Mouse (Mus musculus) right cerebral cortex, adult 2 months (tissue): ENCODE data around the gene Dad1.

Experiments used
- DNase-seq, 2 experiments: peaks; one replicate each; pipeline ENCODE4 v3.0.0; 2021 to 2022; ENCODE audit warnings: low spot score in 2 of 2

Dad1 gene

DNA sequence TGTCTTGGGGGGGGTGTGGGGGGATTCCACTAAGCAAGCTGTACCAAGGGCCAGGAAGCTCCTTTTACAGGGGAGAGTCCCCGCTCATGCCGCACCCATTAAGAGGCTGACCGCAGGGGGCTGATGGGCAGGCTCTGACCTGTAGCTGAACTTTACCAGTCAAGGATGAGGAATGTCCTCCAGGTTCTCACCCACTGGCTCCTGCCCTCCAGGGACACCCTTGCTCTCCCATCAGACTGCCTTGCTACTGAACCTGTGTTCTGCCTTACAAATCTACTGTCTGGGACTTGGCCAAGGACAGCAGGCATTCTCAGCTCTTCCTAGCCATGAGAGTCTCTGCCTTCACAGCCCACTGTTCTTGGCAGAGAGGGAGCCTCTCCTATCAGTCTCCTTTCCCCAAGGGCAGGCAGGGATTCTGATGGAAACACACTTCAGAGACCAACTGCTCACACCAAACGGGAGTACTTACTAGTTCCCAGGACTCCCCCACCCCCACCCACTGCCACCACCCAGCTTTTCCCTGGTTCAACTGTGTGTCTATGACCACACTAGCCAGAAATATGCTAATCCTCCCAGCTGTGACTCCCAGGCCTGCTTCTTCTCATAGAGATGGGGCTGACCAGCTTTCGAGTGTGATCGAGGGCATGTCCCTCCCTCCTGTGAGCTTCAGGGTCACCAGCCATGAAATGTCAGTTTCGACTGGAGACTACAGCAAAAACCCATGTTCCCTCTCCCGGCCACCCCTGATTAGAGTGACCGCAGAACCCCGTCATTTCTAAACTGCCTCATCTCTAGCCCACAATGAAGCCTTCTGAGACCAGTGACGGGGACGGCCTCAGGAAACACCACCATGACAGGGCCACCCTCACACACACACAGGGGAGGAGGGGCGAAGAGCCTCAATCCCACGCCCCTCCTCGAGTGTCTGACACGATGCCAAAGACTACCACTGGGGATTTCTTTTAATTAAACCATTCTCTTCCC lies 29.1 kb downstream of the Dad1 start:
- no peak for DNase-seq

DNA sequence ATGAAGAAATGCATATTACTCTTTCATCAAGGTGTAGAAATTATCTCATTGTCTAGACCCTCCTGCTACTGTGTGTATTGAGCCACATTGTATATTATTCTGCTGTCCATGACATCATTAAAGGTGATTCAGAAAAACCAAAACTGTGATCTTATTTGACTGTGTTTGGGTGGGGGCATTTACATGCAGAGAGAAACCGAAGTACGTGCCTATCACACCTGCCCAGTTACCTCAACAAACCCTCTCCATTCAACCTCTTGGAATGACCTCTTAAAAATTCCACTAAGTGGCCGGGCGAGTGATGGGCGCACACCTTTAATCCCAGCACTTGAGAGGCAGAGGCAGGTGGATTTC lies 29.9 kb downstream of the Dad1 start:
- DNase-seq: no peak

DNA sequence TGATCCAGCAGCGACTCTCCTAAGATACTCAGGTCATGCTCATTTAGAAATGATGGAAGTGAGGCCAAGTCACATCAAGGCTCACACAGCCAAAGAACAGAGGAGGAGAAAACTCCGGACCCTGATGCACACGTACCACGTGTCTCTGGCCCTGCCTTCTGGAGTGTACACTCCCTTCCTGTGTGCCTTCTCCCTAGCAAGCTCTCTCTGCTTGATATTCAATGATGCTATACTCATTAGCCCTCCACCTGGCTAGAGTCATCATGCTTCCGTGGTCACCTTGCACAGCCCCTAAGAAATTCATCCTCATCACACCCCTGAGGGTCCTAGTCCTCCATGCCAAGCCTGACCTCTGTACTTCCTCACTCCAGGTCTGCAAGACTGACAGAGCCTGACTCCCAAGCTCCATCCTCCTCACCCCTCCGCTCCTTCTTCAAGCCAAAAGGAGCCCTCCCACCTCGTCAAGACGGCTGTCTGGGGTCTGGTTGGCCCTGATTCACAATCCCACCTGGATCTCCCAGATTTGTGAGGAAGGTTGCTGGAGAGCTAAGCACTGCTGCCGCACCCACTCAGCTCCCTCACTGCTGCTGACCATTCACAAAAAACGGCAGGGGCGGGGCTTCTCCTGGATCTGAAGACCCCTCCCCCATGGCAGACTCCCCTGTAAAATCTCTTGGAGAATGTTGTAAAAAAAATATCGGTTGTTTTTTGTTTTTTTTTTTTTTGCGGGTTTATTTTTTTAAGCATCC lies 30.4 kb downstream of the Dad1 start:
- DNase-seq: no peak

DNA sequence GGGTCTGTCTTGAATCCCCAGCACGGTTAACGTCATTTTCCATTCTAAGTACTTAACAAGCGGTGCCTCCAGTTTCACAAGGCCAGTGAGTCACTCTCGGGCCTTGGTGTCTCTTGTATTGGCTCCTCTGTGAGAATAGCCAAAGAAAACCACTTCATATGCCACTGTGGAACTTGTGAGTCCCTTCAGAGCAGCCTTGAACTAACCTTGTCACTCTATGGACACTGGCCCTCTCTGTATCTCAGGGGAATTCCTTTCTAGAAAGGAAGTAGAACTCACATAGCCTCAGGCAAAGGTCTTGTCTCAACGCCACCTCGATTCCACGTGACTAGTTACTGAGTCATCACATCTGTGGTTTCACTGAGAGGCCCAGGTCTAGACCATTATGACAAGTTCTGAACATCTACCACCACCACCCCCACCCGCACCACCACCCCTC lies 31.6 kb downstream of the Dad1 start:
- DNase-seq: no peak

DNA sequence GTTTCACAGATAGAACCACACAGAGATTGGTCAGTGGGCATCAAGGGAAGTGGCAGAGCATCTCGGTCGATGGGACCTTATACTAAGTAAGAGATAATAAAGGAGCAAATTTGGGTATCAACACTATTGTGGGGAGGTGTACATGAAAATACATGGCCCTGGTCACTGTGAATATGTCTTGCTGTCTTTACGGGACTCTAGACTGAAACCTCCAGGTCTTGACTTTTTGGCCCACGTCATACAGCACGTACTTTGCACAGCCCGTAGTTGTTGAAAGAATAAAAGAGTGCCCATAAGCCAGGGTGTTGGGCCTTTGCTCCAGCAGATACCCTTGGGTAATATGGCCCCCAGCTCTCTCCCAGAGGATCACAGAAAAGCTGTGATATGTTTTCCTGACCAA lies 32.3 kb downstream of the Dad1 start:
- DNase-seq: no peak

DNA sequence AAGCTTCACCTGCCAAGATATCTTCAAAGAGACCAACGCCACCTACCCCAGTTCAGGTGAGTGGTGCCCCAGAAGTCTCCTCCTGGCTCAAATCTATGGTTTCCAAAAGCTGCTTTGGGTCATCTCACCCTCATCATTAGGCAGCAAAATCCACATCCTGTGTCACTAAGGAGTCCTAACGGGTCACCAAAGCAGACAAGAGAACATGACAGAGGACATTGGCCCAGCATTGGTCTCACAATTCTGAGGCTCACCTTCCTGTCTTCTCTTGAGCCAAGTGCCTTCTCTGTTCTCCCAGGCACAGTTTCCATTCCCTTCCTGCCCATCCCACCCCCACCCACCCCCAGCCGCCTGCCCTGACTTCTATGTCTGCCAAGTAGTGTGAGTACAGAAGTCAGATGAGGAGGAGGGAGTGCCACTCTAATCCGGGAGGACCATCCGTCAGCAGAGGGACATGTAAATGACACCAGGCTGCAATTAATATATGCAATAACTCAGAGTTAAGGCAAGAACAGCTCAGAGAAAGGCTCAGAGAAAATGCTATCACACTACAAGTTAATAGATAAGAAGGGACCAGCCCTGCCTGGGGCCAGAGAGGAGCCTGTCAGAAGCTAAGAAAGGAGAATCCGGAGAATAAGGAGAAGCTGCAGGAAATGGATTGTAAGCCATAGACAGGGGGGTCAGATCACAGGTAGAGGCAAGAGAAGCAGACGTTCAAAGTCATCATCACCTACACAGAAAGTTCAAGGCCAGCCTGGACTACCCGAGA lies 33.0 kb downstream of the Dad1 start:
- DNase-seq: no peak

DNA sequence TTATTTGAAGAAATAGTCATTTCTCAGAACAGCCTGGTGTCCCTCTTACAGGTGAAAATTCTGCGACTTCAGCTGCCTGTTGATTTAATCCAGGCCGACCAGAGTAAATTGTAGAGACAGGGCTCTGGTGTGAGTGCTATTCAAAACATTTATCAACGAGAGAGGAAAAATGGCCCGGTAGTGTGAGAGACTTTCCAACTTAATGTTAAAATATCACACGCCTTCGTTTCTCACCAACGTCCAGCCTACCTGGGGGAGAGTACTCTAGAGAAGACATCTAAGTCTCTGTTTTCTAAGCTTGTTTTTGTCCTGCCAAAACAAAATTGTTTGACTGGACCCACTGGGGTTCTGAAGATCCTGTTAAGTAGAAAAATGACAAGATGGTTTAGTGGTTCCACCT lies 34.1 kb downstream of the Dad1 start:
- DNase-seq: no peak

DNA sequence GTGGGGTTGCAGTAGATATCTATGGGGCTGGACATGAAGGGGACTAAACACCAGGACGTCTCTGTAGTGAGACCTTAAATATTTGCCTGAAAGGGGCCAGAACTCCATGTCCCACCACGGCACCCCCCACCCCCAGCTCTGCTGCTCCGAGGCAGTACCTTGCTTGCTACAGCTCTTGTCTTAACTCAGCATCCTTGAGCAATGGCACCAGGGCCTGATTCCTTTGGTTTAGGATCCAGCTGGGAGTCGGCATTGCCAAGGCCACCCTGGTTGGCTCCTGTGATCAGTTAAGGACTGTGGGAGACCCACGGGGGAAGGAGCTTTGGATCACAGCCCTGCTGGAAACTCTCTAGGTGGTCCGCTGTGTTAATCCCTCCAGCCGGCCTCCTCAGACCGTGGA lies 34.6 kb downstream of the Dad1 start:
- no peak for DNase-seq

DNA sequence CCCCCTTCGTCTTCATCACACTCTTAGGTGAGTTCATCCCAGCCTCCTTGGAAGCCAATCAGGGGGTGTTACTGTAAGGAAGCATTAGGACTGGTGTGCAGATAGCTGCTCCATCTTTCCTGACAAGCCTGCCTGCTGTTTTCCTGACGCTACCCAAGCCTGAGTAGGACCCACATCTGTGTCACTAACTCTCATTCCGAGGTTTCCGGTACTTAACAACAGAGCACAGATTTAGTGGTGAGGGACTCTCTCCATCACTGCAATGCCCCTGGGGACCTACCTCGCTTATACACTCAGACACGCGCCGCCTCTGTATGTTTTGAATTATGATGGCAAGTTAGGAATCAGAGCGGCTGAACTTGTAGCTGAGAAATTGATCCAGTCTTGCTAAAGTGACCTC lies 35.2 kb downstream of the Dad1 start:
- DNase-seq: no peak

DNA sequence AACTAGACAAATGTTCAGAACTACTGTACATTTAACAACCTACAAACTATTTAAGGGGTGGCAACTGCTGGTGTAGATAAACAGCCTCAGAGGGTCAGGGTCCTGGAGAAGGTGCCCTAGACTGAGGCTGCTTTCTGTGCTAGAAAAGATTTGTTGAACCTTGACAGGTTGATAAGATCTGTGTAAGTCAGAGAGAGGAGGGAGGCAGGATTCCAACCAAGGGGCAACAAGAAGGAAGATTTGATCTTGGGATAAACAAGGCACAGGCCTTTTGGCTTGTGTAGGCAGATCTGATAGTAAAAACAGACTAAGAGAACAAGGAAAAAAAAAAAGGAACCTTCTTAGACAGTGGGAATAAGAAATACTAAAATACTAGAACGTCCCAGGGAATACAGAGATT lies 35.7 kb downstream of the Dad1 start:
- DNase-seq: no peak

DNA sequence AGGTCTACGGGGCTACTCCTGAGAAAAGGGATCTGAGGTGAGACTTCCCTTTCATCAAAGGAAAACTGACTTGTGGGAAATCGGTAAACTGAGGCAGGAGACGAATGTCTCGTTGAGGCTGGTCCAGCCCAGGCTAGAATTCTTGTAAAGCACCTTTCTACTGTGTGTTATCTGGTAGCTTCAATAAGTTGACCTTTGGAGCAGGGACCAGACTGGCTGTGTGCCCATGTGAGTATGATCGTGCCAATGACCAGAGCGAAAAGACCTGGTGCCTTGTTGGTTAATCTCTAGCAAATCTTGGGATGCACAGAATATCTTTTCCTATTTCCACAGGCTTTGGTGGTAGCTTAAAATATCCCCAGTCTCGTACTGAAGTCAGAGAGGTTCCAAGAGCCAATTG lies 37.8 kb downstream of the Dad1 start:
- DNase-seq: no peak

DNA sequence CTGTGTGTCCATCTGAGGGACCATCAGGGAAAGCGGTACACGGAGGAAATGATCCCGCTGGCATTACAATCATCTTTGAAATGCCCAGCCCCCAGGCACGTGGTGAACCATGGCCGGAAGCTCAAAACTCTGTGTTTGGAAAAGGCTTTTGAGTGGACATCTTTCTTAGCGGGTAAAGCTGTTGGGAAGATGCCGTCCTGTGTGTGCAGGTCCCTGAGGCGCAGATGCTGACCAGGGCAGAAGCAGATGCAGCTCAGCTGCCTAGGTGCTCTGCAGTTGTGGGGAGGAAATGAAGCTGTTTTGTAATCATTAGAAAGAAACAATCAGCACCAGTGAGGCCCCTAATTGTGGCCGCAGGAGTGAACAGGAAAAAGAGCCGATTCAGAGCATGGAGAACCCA lies 39.0 kb downstream of the Dad1 start:
- DNase-seq: no peak

DNA sequence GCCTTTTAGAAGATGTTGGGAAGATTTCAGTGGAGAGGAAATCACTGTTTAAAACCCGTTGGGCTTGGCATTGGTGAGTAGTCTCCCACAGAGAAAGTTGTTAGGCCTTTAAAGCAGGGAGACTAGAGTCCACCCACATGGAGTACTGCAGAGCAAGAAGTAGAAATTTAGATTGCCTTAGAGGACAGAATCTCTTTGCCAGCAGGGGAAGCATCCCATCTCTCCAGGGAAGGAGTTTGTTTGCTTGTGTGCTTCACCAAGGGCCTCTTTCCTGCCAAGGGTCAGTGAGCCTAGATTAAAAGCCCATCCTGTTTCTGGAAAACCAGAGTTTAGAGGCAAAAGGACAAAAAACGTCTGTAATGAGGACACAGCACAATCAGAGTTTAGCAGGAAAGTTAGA lies 39.4 kb downstream of the Dad1 start:
- DNase-seq: no peak

DNA sequence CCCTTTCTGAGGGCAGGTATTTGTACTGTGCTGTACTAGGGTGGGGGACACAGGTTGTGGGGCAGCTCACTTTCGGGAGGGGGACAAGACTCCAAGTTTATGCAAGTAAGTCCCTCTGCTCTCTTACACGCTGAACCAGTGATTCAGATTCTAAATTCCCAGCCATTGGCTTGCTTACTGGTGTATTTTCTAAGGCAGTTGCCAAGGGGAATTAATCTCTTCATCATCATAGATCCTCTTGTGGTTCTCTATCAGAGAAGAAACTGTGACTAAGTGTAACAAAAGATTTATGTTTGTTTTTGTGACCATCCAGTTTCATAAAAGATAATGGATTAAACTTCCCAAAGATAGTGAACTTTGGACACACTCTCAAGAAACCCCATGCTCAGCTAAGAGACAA lies 40.2 kb downstream of the Dad1 start:
- DNase-seq: no peak

DNA sequence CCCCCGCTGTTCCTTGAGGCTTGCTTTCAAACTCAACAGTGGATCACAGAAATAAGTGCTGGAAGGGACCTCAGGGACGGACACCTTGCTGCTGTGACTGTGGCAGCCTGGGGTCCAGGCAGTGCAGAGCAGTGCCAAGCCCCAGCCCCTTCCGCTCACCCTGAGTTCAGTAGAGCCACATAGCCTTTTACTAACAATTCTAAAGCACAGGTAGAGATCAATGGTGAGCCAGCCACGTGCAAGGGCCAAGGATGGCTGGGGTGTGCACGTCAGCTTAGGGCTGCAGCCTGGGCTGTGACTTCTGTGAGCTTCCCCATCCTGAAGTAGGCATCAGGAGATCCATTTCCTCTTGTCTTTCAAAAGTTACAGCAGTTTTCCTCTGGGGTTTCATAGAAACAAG lies 42.1 kb downstream of the Dad1 start:
- DNase-seq: no peak

DNA sequence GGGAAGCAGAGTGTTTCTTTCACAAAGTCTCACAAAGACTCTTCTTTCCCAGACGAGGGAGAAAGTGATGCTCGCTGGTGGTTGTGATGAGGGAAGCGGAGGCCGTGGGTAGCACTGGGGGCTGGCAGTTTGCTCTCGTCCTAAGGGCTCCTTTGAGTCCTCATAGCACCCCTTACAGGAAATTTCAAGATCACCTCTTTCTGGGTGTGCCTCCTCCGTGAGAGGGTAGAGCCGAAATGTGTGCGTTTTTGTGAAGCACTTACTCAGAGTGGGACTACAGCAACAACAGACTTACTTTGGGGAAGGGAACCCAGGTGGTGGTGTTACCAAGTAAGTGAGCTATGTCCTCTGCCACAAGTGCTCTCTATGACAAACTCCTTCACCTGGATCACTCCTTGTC lies 42.7 kb downstream of the Dad1 start:
- DNase-seq: no peak

DNA sequence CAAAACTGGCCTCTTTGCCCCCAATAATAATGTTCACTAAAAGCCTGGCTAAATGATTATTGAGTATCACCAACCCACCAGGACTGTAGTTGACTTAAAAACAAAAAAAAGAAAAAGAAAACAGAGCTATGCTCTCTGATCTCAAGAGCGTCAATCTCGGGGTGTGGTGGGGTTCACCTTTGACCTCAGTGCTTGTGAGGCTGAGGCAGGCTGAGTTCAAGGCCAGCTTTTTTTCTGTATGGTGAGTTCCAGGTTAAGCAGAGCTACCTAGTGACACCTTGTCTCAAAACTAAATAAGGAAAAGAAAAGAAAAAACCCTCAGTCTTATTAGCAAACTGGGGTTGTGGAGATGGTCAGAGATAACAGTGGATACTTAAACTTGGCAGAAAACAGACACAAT lies 43.5 kb downstream of the Dad1 start:
- no peak for DNase-seq

DNA sequence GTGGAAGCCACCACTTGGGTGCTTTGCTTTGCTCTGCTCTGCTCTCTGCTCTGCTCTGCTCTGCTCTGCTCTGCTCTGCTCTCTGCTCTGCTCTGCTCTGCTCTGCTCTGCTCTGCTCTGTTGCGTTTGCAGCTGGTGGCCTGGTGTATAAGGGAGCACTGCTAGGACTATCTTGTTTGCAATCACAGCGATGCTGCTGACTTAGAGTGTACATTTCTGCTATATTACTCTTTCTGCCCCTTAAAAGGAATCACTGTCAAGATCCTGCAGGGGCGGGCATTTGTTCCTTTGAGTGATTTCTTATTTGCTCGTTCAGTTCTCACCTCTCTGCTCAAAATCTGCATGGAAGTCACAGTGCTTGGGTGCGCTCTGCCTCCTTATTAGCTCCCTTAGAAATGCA lies 44.0 kb downstream of the Dad1 start:
- no peak for DNase-seq

DNA sequence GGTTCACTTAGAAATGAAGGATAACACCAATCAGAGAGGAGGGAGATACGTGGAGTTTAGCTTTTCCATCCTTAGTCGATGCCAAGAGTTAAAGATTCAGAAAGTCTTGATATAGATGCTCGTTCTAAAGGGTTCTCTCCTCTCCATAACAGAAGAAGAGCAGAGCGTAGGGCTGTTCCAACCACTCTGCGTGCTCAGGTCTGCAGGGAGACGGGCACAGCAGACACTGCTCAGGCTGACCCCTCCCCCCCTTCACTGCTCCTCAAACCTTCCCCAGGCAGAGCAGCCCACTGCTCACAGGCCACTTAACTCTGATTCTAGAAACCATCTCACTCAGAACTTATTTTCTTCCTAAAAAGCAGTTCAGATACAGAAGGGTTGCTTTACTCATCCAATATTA lies 45.2 kb downstream of the Dad1 start:
- no peak for DNase-seq

DNA sequence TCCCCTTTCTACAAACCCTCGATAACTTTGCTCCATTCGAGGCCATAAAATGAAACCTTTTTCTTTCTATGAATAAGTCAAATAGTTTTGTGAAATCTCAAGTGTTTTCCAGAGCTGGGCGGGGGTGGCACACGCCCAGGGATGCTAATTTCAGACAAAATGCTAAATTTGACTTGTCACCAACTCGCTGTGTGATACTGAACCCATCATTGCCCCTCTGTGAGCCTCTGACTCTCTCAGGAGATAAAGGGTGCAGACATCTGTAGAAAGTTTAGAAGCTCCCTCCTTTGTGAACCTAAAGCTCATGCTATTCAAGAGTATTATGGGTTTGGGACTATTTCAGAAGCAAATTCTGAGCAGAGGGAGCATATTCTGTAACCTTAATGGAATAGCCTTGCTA lies 46.0 kb downstream of the Dad1 start:
- DNase-seq: no peak

DNA sequence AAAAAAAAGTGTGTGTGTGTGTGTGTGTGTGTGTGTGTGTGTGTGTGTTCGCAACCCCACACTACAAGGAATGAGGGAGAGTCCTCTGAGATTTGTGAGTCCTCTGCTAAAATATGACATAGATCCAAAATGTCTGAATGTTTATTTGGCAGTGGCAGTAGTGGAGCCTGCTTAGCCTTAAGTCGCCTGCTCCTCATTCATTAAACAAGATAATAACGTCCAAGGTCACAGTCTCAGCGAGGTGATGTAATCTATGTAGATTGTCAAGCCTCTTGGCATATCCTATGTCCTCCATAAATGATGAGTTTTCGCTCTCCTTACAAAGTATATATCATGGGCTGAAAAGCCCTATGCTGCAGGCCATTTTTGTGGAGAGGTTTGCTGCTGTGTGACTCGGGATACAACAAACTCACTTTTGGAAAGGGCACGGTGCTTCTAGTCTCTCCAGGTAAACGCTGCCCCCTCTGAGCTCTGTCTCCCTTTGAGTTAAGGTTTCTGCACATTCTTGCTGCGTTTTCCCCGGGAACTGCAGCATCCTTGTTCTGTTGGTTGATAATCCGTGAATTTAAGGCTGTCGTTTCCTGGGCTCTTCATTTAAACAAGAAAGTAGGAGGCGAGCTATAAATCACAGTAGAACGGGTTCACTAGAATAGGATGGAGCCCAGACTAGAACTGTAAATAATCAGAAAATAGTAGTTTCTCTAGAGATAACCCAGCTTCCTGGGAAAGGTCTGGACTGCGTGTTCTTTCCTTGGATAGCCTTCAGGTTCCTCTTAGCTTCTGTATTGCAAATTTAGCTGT lies 47.0 kb downstream of the Dad1 start:
- DNase-seq: no peak

DNA sequence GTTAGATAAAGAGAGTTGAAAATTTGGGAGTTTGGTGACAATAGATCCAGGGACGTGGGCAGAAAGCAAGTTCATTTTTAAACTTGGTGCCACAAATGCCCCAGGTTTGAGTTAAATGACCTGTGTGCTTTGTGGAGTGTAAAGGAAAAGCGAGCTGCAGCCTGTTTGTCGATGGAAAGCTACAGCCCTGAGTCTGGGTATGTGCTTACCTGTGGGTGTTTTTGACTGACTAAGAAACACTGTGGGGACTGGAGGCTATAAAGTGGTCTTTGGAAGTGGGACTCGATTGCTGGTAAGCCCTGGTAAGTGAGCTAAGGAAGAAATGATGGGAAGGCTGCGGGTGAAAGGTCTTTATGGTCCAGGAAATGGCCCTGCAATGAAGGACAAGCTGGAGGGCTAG lies 47.6 kb downstream of the Dad1 start:
- no peak for DNase-seq
